Mouse (Mus musculus) activated CD4-positive, CD25-positive, alpha-beta regulatory T cell (primary cell): ENCODE results near the gene Olfr1166. TPM values are rescaled to one million over a fixed set of nuclear protein-coding genes. Genes with fewer than 3 reads are reported as not detected.

Source experiments
- polyA plus RNA-seq, 2 experiments: library from polyadenylated mRNA; unstranded; fragments of 100-300 nt; shearing (Covaris generic); gene quantifications; one replicate each; pipeline ENCODE4 v1.2.1; 2017

Gene Olfr1166
- not detected for polyA plus RNA-seq

GRCm38 (mm10) chr2:88128172-88128571 lies at the start of gene Olfr1166:
Gene Olfr1166 (minus strand): TSS chr2:88128272.

GRCm38 (mm10) chr2:88155093-88155492 lies 27.0 kb upstream of the Olfr1166 start, which contains the start of gene Olfr1167:
Gene Olfr1167 (minus strand): TSS chr2:88155193.

GRCm38 (mm10) chr2:88093866-88094265 lies 34.2 kb downstream of the Olfr1166 start, which contains the start of gene Olfr1164:
Gene Olfr1164 (minus strand): TSS chr2:88093966.

Other genes starting within 250 kb of the Olfr1166 start
- gene Olfr1153, start 233.3 kb downstream of the Olfr1166 start, polyA plus RNA-seq, result under 1 TPM in 1 of 2 experiments, not detected in 1; 0.22 TPM
- under 1 TPM in 1 of 2 experiments, not detected in 1; 0.20 TPM for gene Olfr1154, start 223.1 kb downstream of the Olfr1166 start, polyA plus RNA-seq
- gene Olfr1155, start 183.1 kb downstream of the Olfr1166 start, polyA plus RNA-seq, result not detected
- under 1 TPM; 0.06 to 0.07 TPM for gene Olfr1156, start 175.2 kb downstream of the Olfr1166 start, polyA plus RNA-seq
- under 1 TPM in 1 of 2 experiments, not detected in 1; 0.08 TPM for gene Olfr1157, start 160.0 kb downstream of the Olfr1166 start, polyA plus RNA-seq
- not detected for gene Olfr74, start 153.6 kb downstream of the Olfr1166 start, polyA plus RNA-seq
- not detected for gene Olfr1158, start 138.2 kb downstream of the Olfr1166 start, polyA plus RNA-seq
- not detected for gene Olfr1160, start 120.0 kb downstream of the Olfr1166 start, polyA plus RNA-seq
- under 1 TPM in 1 of 2 experiments, not detected in 1; 0.41 TPM for gene Olfr1161, start 105.5 kb downstream of the Olfr1166 start, polyA plus RNA-seq
- gene Olfr73, start 90.6 kb downstream of the Olfr1166 start, polyA plus RNA-seq, result under 1 TPM in 1 of 2 experiments, not detected in 1; 0.11 TPM
- not detected for gene Olfr1162, start 77.1 kb downstream of the Olfr1166 start, polyA plus RNA-seq
- gene Olfr1163, start 56.4 kb downstream of the Olfr1166 start, polyA plus RNA-seq, result not detected
- not detected for gene Olfr1164, start 34.3 kb downstream of the Olfr1166 start, polyA plus RNA-seq
- not detected for gene Olfr1167, start 26.9 kb upstream of the Olfr1166 start, polyA plus RNA-seq
- not detected for gene Olfr1168, start 53.6 kb upstream of the Olfr1166 start, polyA plus RNA-seq
- not detected for gene Olfr1170, start 100.1 kb upstream of the Olfr1166 start, polyA plus RNA-seq
- gene Olfr1173, start 151.6 kb upstream of the Olfr1166 start, polyA plus RNA-seq, result under 1 TPM in 1 of 2 experiments, not detected in 1; 0.31 TPM
- gene Olfr1174-ps, start 186.9 kb upstream of the Olfr1166 start, polyA plus RNA-seq, result under 1 TPM in 1 of 2 experiments, not detected in 1; 0.69 TPM
- gene Olfr1175-ps, start 198.9 kb upstream of the Olfr1166 start, polyA plus RNA-seq, result under 1 TPM in 1 of 2 experiments, not detected in 1; 0.04 TPM
- gene Olfr1176, start 208.4 kb upstream of the Olfr1166 start, polyA plus RNA-seq, result under 1 TPM in 1 of 2 experiments, not detected in 1; 0.06 TPM
- gene Olfr1177-ps, start 218.2 kb upstream of the Olfr1166 start, polyA plus RNA-seq, result not detected